Mouse (Mus musculus) urinary bladder, postnatal 36 days (tissue): ENCODE data around the gene Ruvbl2.
"Not testable (repeated sequence)": the region's sequence is repeated elsewhere in the genome, so short reads cannot be mapped to it uniquely, and the experiment has no call there.

Experiments used
- DNase-seq, 2 experiments: peaks; one replicate each; pipeline ENCODE4 v3.0.0; 2022; ENCODE audit warnings: low spot score in 2 of 2, mixed read lengths in 1 of 2

Gene Ruvbl2

GRCm38 (mm10) chr7:45437521-45438276 is at the start of gene Ruvbl2:
Gene Ruvbl2 (minus strand): TSS chr7:45438096.
- no peak for DNase-seq

GRCm38 (mm10) chr7:45486761-45487415 is 49.0 kb upstream of the Ruvbl2 start, which contains the start of gene Gm45808:
Gene Gm45808 (minus strand): TSS chr7:45486811.
- DNase-seq, result no peak

DNA sequence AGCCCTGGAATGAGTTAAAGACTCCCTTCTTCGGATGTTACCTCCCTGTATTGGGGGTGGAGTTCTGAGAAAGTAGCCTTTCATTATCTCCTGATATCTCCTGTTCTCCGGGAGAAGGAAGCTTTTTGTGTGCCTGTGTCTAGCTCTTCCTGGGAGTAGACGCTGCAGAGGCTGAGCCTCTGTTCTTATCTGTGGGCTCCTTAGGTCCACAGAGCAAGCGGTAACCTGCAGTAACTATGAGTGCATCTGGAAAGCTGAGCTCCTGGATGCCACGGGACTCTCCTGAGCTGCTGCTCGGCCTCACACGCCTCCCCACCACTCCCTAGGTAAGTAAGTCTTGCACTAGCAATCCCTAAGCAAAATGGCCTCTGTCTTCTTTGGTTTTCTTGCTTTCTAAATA is 48.3 kb upstream of the Ruvbl2 start:
- no peak for DNase-seq

DNA sequence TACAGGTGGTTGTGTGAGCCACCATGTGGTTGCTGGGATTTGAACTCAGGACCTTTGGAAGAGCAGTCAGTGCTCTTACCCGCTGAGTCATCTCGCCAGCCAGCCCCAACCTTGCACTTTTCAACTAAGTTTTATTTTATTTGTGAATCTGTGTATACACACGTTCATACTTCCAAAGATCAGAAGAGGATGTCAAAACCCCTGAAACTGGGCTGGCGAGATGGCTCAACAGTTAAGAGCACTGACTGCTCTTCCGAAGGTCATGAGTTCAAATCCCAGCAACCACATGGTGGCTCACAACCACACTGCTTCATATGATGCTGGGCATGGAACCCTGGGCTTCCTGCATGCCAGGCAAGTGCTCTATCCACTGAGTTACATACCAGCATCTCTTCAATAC is 47.1 kb upstream of the Ruvbl2 start:
- DNase-seq, result not testable (repeated sequence)

GRCm38 (mm10) chr7:45482166-45482565 is 44.3 kb upstream of the Ruvbl2 start:
- no peak for DNase-seq

DNA sequence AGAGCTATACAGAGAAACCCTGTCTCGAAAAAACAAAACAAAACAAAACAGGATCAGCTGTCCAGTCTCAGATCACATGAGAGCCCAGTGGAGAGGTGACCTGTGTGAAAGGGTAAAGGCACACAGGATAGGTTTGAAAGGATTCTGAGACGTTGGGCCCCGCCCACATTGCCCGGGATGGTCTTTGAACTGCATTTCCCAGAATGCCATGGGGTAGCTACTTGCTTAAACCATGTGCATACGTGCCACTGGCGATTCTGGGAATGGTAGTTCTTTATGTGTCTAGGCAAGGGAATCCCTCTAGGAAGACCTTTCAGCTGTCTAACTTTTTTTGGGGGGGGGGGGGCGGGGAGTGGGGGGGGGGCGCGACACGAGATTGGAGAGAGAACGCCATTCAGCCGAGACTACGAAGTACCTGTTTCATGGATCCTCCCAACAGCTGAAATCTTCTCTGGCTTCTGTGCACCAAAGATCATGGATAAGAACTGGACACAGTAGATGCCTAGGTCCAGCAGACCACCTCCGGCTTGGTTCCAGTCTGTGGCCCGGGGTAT is 43.6 kb upstream of the Ruvbl2 start, which contains the start of gene Tulp2:
Tulp2 (plus strand) TSS at position 504 of the 554 bp plus-strand sequence.
- peak; percentile 40 to 57 for DNase-seq

DNA sequence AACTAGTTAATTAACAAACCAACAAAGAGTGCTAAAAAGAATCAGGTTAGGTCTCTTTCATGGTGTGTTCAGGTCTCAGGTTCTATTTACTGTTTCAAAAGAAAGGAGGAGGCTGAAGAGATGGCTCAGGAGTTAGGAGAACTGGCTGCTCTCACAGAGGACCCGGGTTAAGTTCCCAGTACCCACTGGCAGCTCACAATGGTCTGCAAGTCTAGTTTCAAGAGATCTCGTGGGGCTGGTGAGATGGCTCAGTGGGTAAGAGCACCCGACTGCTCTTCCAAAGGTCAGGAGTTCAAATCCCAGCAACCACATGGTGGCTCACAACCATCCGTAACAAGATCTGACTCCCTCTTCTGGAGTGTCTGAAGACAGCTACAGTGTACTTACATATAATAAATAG is 42.4 kb upstream of the Ruvbl2 start:
- DNase-seq, result not testable (repeated sequence)

DNA sequence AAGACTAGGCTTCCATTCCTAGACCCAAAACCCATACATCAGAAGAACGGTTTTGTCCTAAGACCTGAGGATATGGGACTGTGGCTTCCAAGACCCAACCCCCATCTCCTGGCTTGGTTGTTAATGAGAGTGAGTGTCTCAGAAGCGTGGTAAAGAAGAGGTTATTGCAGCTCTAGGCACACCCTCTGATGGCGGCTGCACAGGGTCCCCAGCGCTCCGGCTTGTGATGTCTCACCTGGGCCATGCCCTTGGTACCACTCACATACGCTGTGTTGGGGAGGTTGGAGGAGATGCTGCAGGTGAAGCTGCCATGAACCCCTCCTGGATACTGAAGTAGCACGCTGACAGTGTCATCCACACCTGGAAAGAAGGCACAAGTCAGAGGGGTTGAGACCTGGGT is 40.9 kb upstream of the Ruvbl2 start:
- DNase-seq, result no peak

GRCm38 (mm10) chr7:45477003-45477402 is 39.1 kb upstream of the Ruvbl2 start:
- DNase-seq, result peak; percentile 51 to 69

- no peak for DNase-seq
Observed at GRCm38 (mm10) chr7:45476453-45476852, 38.6 kb upstream of the Ruvbl2 start.

GRCm38 (mm10) chr7:45475291-45475969 is 37.5 kb upstream of the Ruvbl2 start:
- DNase-seq, result no peak

GRCm38 (mm10) chr7:45470869-45471268 is 33.0 kb upstream of the Ruvbl2 start:
- DNase-seq, result peak in 1 of 2 experiments; percentile 57

GRCm38 (mm10) chr7:45467090-45467670 is 29.3 kb upstream of the Ruvbl2 start:
- DNase-seq, result no peak

DNA sequence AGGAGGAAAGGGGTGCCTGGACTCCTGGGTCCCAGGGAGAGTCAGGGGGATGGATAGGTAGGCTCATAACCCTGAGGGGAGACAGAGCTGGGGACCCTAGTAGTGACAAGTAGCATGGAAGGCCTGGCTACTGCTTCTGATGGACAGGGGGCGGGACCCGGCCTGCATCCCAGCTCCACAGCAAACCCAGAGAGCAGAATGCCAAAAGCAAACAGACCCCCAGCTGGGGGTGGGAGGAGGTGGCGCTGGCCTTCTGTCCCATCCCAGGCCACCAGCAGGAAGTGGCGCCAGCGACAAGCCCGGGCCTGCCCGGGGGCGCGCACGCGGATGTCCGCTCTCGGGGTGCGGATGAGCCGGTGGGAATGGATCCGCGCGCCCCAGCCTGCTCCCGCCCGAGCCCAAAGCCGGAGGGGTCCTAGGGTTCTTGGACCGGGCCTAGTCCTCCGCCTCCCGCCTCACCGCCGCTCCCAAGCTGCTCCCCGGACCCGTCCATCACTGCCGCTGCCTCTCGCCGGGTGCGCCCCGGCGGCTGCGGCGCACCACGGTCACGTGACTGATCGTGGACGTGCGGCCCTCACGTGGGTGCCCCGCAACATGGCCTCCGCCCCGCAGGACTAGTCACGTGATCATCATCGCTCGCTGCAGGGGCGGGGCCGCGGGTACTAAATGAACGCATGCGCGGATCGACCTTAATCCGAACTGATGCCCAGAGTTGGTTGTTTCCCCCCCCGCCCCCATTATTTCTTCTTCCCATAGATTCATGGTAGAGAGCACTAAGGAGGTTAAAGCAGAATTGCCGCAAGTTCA is 28.6 kb upstream of the Ruvbl2 start, which contains the start of gene Bax:
Bax (minus strand) TSS at position 616 of the 807 bp plus-strand sequence.
- peak; percentile 90 to 95 for DNase-seq

GRCm38 (mm10) chr7:45465549-45465948 is 27.7 kb upstream of the Ruvbl2 start:
- DNase-seq, result no peak

GRCm38 (mm10) chr7:45465112-45465511 is 27.2 kb upstream of the Ruvbl2 start:
- no peak for DNase-seq

DNA sequence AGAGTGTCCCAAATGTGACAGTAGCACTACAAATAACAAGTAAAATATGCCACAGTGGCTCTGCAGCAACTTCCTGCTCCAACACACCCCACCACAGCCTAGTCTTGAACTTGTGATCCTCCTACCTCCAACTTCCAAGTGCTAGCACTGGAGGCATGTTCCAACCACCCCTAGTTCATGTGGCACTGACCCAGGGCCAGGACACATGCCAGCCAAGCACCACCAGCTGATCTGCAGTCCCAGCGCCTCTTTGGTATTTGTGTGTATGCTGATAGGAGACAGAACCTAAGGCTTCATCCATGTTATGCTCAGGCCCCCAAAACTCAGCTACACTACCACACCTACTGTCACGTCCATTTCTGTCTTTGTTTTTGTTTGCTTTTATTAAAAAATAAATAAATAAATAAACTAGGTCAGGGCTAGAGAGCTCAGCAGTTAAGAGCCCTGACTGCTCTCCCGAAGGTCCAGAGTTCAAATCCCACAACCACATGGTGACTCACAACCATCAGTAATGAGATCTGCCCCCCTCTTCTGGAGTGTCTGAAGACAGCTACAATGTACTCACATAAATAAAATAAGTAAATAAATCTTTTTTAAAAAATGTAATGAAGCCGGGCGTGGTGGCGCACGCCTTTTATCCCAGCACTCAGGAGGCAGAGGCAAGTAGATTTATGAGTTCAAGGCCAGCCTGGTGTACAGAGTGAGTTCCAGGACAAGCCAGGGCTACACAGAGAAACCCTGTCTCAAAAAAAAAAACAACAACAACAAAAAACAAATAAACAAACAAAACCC is 26.3 kb upstream of the Ruvbl2 start:
- no peak for DNase-seq

- DNase-seq, result not testable (repeated sequence)
Observed at GRCm38 (mm10) chr7:45462868-45463267, 25.0 kb upstream of the Ruvbl2 start.

GRCm38 (mm10) chr7:45462325-45462724 is 24.4 kb upstream of the Ruvbl2 start:
- no peak for DNase-seq

- no peak for DNase-seq
Observed at GRCm38 (mm10) chr7:45461781-45462180, 23.9 kb upstream of the Ruvbl2 start.
